Mouse (Mus musculus): ENCODE results near the gene Zswim1. TPM values are rescaled to one million over a fixed set of nuclear protein-coding genes. Genes with fewer than 3 reads are reported as not detected.

Gene Zswim1
- total RNA-seq, 1 experiment, result 21.5 TPM

- Histone ChIP-seq H3K9ac (ENCODE audit: insufficient read depth, low read depth, low read length, poor library complexity, severe bottlenecking) (peak overlapping the region; percentile 80), H3K4me1 (ENCODE audit: control insufficient read depth in 2 of 2, insufficient read depth in 2 of 2, low read length in 2 of 2, poor library complexity in 1 of 2) (peaks cover 18 to 24% of the 10 kb centered on the region in 2 experiments), H3K9me3 (ENCODE audit: control insufficient read depth, insufficient read depth, low read depth, low read length) (no peaks in the 10 kb centered on the region), H3K36me3 (ENCODE audit: control insufficient read depth, insufficient read depth, low read length, poor library complexity, severe bottlenecking) (peaks cover 31% of the 10 kb centered on the region), H3K27ac (ENCODE audit: insufficient read depth, low read depth, low read length, poor library complexity, severe bottlenecking) (peak overlapping the region; percentile 82), H3K4me3 (ENCODE audit: insufficient read depth in 1 of 2, low read depth in 1 of 2, low read length in 2 of 2, poor library complexity in 1 of 2, severe bottlenecking in 1 of 2) (peak overlapping the region; percentile 76 to 78)
- peak; percentile 68 for DNase-seq (ENCODE audit: low read depth, low spot score)
- no peak for TF ChIP-seq CHD2 (IDR thresholded peaks at IDR 0.05; ENCODE audit: low read depth, low read length)
- TF ChIP-seq HCFC1 (IDR thresholded peaks at IDR 0.05; ENCODE audit: borderline replicate concordance, insufficient read depth, low read length), result no peak
- no peak for TF ChIP-seq MAFK (IDR thresholded peaks at IDR 0.05; ENCODE audit: insufficient read depth, low read depth, low read length)
- no peak for TF ChIP-seq ZNF384 (IDR thresholded peaks at IDR 0.05; ENCODE audit: low read depth, low read length)
- no peak for TF ChIP-seq ZC3H11A (IDR thresholded peaks at IDR 0.05; ENCODE audit: borderline replicate concordance, low read depth, low read length)
- in situ Hi-C loops (cut with MboI; ENCODE audit: low sequenced_read_pairs in 2 of 2, unreplicated experiment in 2 of 2), result no loop called here
Observed at GRCm38 (mm10) chr2:164856309-164857100, 34.0 kb downstream of the Zswim1 start.

GRCm38 (mm10) chr2:164857101-164857821, 34.8 kb downstream of the Zswim1 start, which contains the start of gene Pltp:
Gene Pltp (minus strand): TSS chr2:164857711.
- no peak for TF ChIP-seq HCFC1 (IDR thresholded peaks at IDR 0.05; ENCODE audit: borderline replicate concordance, insufficient read depth, low read length)
- TF ChIP-seq MAFK (IDR thresholded peaks at IDR 0.05; ENCODE audit: insufficient read depth, low read depth, low read length), result 0 out of 2 replicates have a peak, but pooled peaks have one; percentile 5
- peak; percentile 81 for DNase-seq (ENCODE audit: low read depth, low spot score)
- Histone ChIP-seq H3K9me3 (ENCODE audit: control insufficient read depth, insufficient read depth, low read depth, low read length) (no peaks in the 10 kb centered on the region), H3K9ac (ENCODE audit: insufficient read depth, low read depth, low read length, poor library complexity, severe bottlenecking) (peak within 1 kb of the TSS; percentile 80), H3K4me3 (ENCODE audit: insufficient read depth in 1 of 2, low read depth in 1 of 2, low read length in 2 of 2, poor library complexity in 1 of 2, severe bottlenecking in 1 of 2) (peak within 1 kb of the TSS; percentile 76 to 78), H3K36me3 (ENCODE audit: control insufficient read depth, insufficient read depth, low read length, poor library complexity, severe bottlenecking) (peaks cover 24% of the 10 kb centered on the region), H3K27ac (ENCODE audit: insufficient read depth, low read depth, low read length, poor library complexity, severe bottlenecking) (peak within 1 kb of the TSS; percentile 82), H3K4me1 (ENCODE audit: control insufficient read depth in 2 of 2, insufficient read depth in 2 of 2, low read length in 2 of 2, poor library complexity in 1 of 2) (peaks cover 18 to 28% of the 10 kb centered on the region in 2 experiments)
- in situ Hi-C loops (cut with MboI; ENCODE audit: low sequenced_read_pairs in 2 of 2, unreplicated experiment in 2 of 2), result no loop called here

GRCm38 (mm10) chr2:164857842-164858553, 35.5 kb downstream of the Zswim1 start:
- peak overlapping the region; percentile 80 for H3K9ac ChIP-seq (ENCODE audit: insufficient read depth, low read depth, low read length, poor library complexity, severe bottlenecking)
- in situ Hi-C loops (cut with MboI; ENCODE audit: low sequenced_read_pairs in 2 of 2, unreplicated experiment in 2 of 2), result no loop called here
- DNase-seq (ENCODE audit: low read depth, low spot score), result peak; percentile 56
- peak overlapping the region; percentile 76 to 78 for H3K4me3 ChIP-seq (ENCODE audit: insufficient read depth in 1 of 2, low read depth in 1 of 2, low read length in 2 of 2, poor library complexity in 1 of 2, severe bottlenecking in 1 of 2)
- H3K27ac ChIP-seq (ENCODE audit: insufficient read depth, low read depth, low read length, poor library complexity, severe bottlenecking), result peak overlapping the region; percentile 82
- peaks cover 17% of the 10 kb centered on the region for H3K36me3 ChIP-seq (ENCODE audit: control insufficient read depth, insufficient read depth, low read length, poor library complexity, severe bottlenecking)
- H3K9me3 ChIP-seq (ENCODE audit: control insufficient read depth, insufficient read depth, low read depth, low read length), result no peaks in the 10 kb centered on the region
- TF ChIP-seq MAFK (IDR thresholded peaks at IDR 0.05; ENCODE audit: insufficient read depth, low read depth, low read length) (no peak), ZNF384 (IDR thresholded peaks at IDR 0.05; ENCODE audit: low read depth, low read length) (no peak), CHD2 (IDR thresholded peaks at IDR 0.05; ENCODE audit: low read depth, low read length) (no peak), ZC3H11A (IDR thresholded peaks at IDR 0.05; ENCODE audit: borderline replicate concordance, low read depth, low read length) (no peak)
- peaks cover 20 to 29% of the 10 kb centered on the region in 2 experiments for H3K4me1 ChIP-seq (ENCODE audit: control insufficient read depth in 2 of 2, insufficient read depth in 2 of 2, low read length in 2 of 2, poor library complexity in 1 of 2)

GRCm38 (mm10) chr2:164859155-164859554, 36.7 kb downstream of the Zswim1 start:
- in situ Hi-C loops (cut with MboI; ENCODE audit: low sequenced_read_pairs in 2 of 2, unreplicated experiment in 2 of 2), result no loop called here
- Histone ChIP-seq H3K27ac (ENCODE audit: insufficient read depth, low read depth, low read length, poor library complexity, severe bottlenecking) (peak overlapping the region; percentile 55; the same call in 1 of the 2 replicates), H3K9me3 (ENCODE audit: control insufficient read depth, insufficient read depth, low read depth, low read length) (no peaks in the 10 kb centered on the region), H3K4me1 (ENCODE audit: control insufficient read depth in 2 of 2, insufficient read depth in 2 of 2, low read length in 2 of 2, poor library complexity in 1 of 2) (peaks cover 20 to 29% of the 10 kb centered on the region in 2 experiments), H3K36me3 (ENCODE audit: control insufficient read depth, insufficient read depth, low read length, poor library complexity, severe bottlenecking) (peaks cover 11% of the 10 kb centered on the region), H3K4me3 (ENCODE audit: insufficient read depth in 1 of 2, low read depth in 1 of 2, low read length in 2 of 2, poor library complexity in 1 of 2, severe bottlenecking in 1 of 2) (peak overlapping the region in 1 of 2 experiments; percentile 39; a peak in 1 of 4 replicates), H3K9ac (ENCODE audit: insufficient read depth, low read depth, low read length, poor library complexity, severe bottlenecking) (no peak overlapping the region)
- TF ChIP-seq HCFC1 (IDR thresholded peaks at IDR 0.05; ENCODE audit: borderline replicate concordance, insufficient read depth, low read length) (no peak), ZNF384 (IDR thresholded peaks at IDR 0.05; ENCODE audit: low read depth, low read length) (no peak), MAFK (IDR thresholded peaks at IDR 0.05; ENCODE audit: insufficient read depth, low read depth, low read length) (no peak), ZC3H11A (IDR thresholded peaks at IDR 0.05; ENCODE audit: borderline replicate concordance, low read depth, low read length) (no peak), CHD2 (IDR thresholded peaks at IDR 0.05; ENCODE audit: low read depth, low read length) (no peak)
- no peak for DNase-seq (ENCODE audit: low read depth, low spot score)

Data from ES-E14 (cell line).